Mouse (Mus musculus): ENCODE data around the gene Gmppb. TPM values are rescaled to one million over a fixed set of nuclear protein-coding genes. Genes with fewer than 3 reads are reported as not detected.

The Gmppb gene
- polyA plus RNA-seq, 1 experiment from 2014 or later: 26.1 TPM

- DNase-seq (ENCODE audit: low spot score): peak; percentile 97
- peak within 1 kb of the TSS; percentile 90 for H3K27ac ChIP-seq (replicated peaks)
- no peaks in the 10 kb centered on the region for H3K9me3 ChIP-seq
- no peaks in the 10 kb centered on the region for H3K27me3 ChIP-seq (replicated peaks; ENCODE audit: low read depth, poor library complexity, severe bottlenecking)
- peaks cover 41% of the 10 kb centered on the region for H3K4me1 ChIP-seq
- WGBS: under 1% methylated on average over 52 of the region's 52 CpGs
- peak within 1 kb of the TSS; percentile 89 for H3K4me3 ChIP-seq
- H3K36me3 ChIP-seq (replicated peaks): peaks cover 37% of the 10 kb centered on the region
Observed at GRCm38 (mm10) chr9:108094184-108094941, 45.3 kb downstream of the Gmppb start, which contains the start of gene Apeh. Gene Apeh, minus strand, starts transcription at chr9:108094606.

GRCm38 (mm10) chr9:108094998-108095411 lies 46.0 kb downstream of the Gmppb start:
- Histone ChIP-seq H3K4me3 (peak overlapping the region; percentile 89), H3K4me1 (peaks cover 41% of the 10 kb centered on the region), H3K27me3 (replicated peaks; ENCODE audit: low read depth, poor library complexity, severe bottlenecking) (no peaks in the 10 kb centered on the region), H3K27ac (replicated peaks) (peak overlapping the region; percentile 90), H3K36me3 (replicated peaks) (peaks cover 31% of the 10 kb centered on the region), H3K9me3 (no peaks in the 10 kb centered on the region)
- no peak for DNase-seq (ENCODE audit: low spot score)
- WGBS: under 1% methylated on average over 16 of the region's 16 CpGs

- Histone ChIP-seq H3K9me3 (no peaks in the 10 kb centered on the region), H3K36me3 (replicated peaks) (peaks cover 25% of the 10 kb centered on the region), H3K4me1 (peaks cover 41% of the 10 kb centered on the region), H3K4me3 (peak overlapping the region; percentile 89), H3K27ac (replicated peaks) (0 out of 2 replicates have a peak overlapping the region, but pooled peaks have one; percentile 90), H3K27me3 (replicated peaks; ENCODE audit: low read depth, poor library complexity, severe bottlenecking) (no peaks in the 10 kb centered on the region)
- DNase-seq (ENCODE audit: low spot score): peak; percentile 78
- WGBS: 14% methylated on average over 3 of the region's 3 CpGs
Observed at GRCm38 (mm10) chr9:108095518-108095917, 46.5 kb downstream of the Gmppb start.

- H3K27ac ChIP-seq (replicated peaks): no peak overlapping the region; the same call in 1 of the 2 replicates
- 62% methylated on average over 10 of the region's 10 CpGs for WGBS
- no peaks in the 10 kb centered on the region for H3K27me3 ChIP-seq (replicated peaks; ENCODE audit: low read depth, poor library complexity, severe bottlenecking)
- H3K36me3 ChIP-seq (replicated peaks): peaks cover 19% of the 10 kb centered on the region
- H3K4me1 ChIP-seq: peaks cover 41% of the 10 kb centered on the region
- peak overlapping the region; percentile 89; the same call in 1 of the 2 replicates for H3K4me3 ChIP-seq
- DNase-seq (ENCODE audit: low spot score): no peak
- H3K9me3 ChIP-seq: no peaks in the 10 kb centered on the region
Observed at GRCm38 (mm10) chr9:108095949-108096712, 47.1 kb downstream of the Gmppb start.

- Histone ChIP-seq H3K27me3 (replicated peaks; ENCODE audit: low read depth, poor library complexity, severe bottlenecking) (no peaks in the 10 kb centered on the region), H3K9me3 (no peaks in the 10 kb centered on the region), H3K36me3 (replicated peaks) (0 out of 2 replicates have a peak, but pooled peaks cover 4% of the 10 kb centered on the region), H3K4me3 (no peak overlapping the region), H3K4me1 (peaks cover 33% of the 10 kb centered on the region), H3K27ac (replicated peaks) (no peak overlapping the region)
- DNase-seq (ENCODE audit: low spot score): no peak
- WGBS: 85% methylated on average over 8 of the region's 8 CpGs
Observed at GRCm38 (mm10) chr9:108099619-108100018, 50.6 kb downstream of the Gmppb start.

Small RNA genes within 50 kb of the gene (microRNA-seq; reads per million reads assigned to microRNA genes)
- gene Mir7088: not detected

Other genes with a start within 250 kb of the Gmppb start
- 114 and 116 TPM in 2 replicates for gene Rbm6, start 176.0 kb upstream of the Gmppb start, polyA plus RNA-seq (2016; fragmentation: Nextera tagmentation; extraction: Ambion mirVana)
- gene Mon1a, start 161.1 kb upstream of the Gmppb start, polyA plus RNA-seq (2016; fragmentation: Nextera tagmentation; extraction: Ambion mirVana): 12.2 and 12.7 TPM in 2 replicates
- gene Mst1r, start 142.4 kb upstream of the Gmppb start, polyA plus RNA-seq (2016; fragmentation: Nextera tagmentation; extraction: Ambion mirVana): 0.65 and 1.1 TPM in 2 replicates
- gene Actl11, start 120.8 kb upstream of the Gmppb start, polyA plus RNA-seq (2016; fragmentation: Nextera tagmentation; extraction: Ambion mirVana): not detected in 2 replicates
- 7.6 and 7.9 TPM in 2 replicates for gene Camkv, start 113.6 kb upstream of the Gmppb start, polyA plus RNA-seq (2016; fragmentation: Nextera tagmentation; extraction: Ambion mirVana)
- gene Traip, start 99.1 kb upstream of the Gmppb start, polyA plus RNA-seq (2016; fragmentation: Nextera tagmentation; extraction: Ambion mirVana): 38.8 and 41.5 TPM in 2 replicates
- gene Uba7, start 73.7 kb upstream of the Gmppb start, polyA plus RNA-seq (2016; fragmentation: Nextera tagmentation; extraction: Ambion mirVana): 10.3 and 11.9 TPM in 2 replicates
- gene Gm20661, start 66.2 kb upstream of the Gmppb start, polyA plus RNA-seq (2016; fragmentation: Nextera tagmentation; extraction: Ambion mirVana): 2.9 and 4.4 TPM in 2 replicates
- gene Inka1, start 63.4 kb upstream of the Gmppb start, polyA plus RNA-seq (2016; fragmentation: Nextera tagmentation; extraction: Ambion mirVana): 99.3 and 112 TPM in 2 replicates
- gene Cdhr4, start 56.7 kb upstream of the Gmppb start, polyA plus RNA-seq (2016; fragmentation: Nextera tagmentation; extraction: Ambion mirVana): 4.6 and 6.5 TPM in 2 replicates
- gene Gm20662, start 52.9 kb upstream of the Gmppb start, polyA plus RNA-seq (2016; fragmentation: Nextera tagmentation; extraction: Ambion mirVana): 0.41 and 0.52 TPM in 2 replicates
- gene Ip6k1, start 46.7 kb upstream of the Gmppb start, polyA plus RNA-seq (2016; fragmentation: Nextera tagmentation; extraction: Ambion mirVana): 57.1 and 57.3 TPM in 2 replicates
- 2.7 and 2.8 TPM in 2 replicates for gene Amigo3, start 3.9 kb downstream of the Gmppb start, polyA plus RNA-seq (2016; fragmentation: Nextera tagmentation; extraction: Ambion mirVana)
- gene Mst1, start 31.2 kb downstream of the Gmppb start, polyA plus RNA-seq (2016; fragmentation: Nextera tagmentation; extraction: Ambion mirVana): 0.43 and 0.69 TPM in 2 replicates
- 32.7 and 34.1 TPM in 2 replicates for gene Rnf123, start 34.1 kb downstream of the Gmppb start, polyA plus RNA-seq (2016; fragmentation: Nextera tagmentation; extraction: Ambion mirVana)
- gene Apeh, start 45.4 kb downstream of the Gmppb start, polyA plus RNA-seq (2016; fragmentation: Nextera tagmentation; extraction: Ambion mirVana): 68.3 and 72.8 TPM in 2 replicates
- 1.4 and 1.7 TPM in 2 replicates for gene Bsn, start 141.1 kb downstream of the Gmppb start, polyA plus RNA-seq (2016; fragmentation: Nextera tagmentation; extraction: Ambion mirVana)
- gene Dag1, start 214.7 kb downstream of the Gmppb start, polyA plus RNA-seq (2016; fragmentation: Nextera tagmentation; extraction: Ambion mirVana): 70.1 and 73.9 TPM in 2 replicates
- gene Nicn1, start 241.2 kb downstream of the Gmppb start, polyA plus RNA-seq (2016; fragmentation: Nextera tagmentation; extraction: Ambion mirVana): 38.3 and 39.3 TPM in 2 replicates
- 35.9 and 40.8 TPM in 2 replicates for gene Amt, start 247.6 kb downstream of the Gmppb start, polyA plus RNA-seq (2016; fragmentation: Nextera tagmentation; extraction: Ambion mirVana)

All from embryonic facial prominence, embryonic 10.5 days (tissue).